Comparison of ENCODE assay signal across 18 mouse cellular contexts in genomic region chr5:20614891-20615290, GRCm38 (mm10).
"Had no signal": no experiment of that assay in that cellular context is flagged by ENCODE, and none has a peak within 500 bp of the region (broad histone marks: within the 10 kb centered on the region; RNA-seq: fewer than 3 reads in every experiment).

No protein-coding gene starts in this region.

- DNase-seq: kidney, adult 2 months; kidney, postnatal 25 days; layer of hippocampus, postnatal 36 days; liver; lung, adult 18-20 months; lung, postnatal 10 days; lung, postnatal 4 days; midbrain, embryonic 14.5 days; right cerebral cortex, postnatal 25 days; spleen, adult 18-20 months; thymus, adult 18-20 months; thymus, postnatal 36 days had no signal

- H3K4me3 ChIP-seq: limb, embryonic 10.5 days; limb, embryonic 13.5 days; liver, embryonic 12.5 days; liver, embryonic 15.5 days; stomach, embryonic 15.5 days had no signal

- H3K27ac ChIP-seq: kidney, postnatal 0 days; limb, embryonic 10.5 days; limb, embryonic 13.5 days; liver, embryonic 12.5 days; liver, embryonic 15.5 days; stomach, embryonic 15.5 days had no signal
